Mouse (Mus musculus) lung, postnatal 4 days (tissue): ENCODE measurements around the gene Zfp316.
A peak's percentile ranks its signal among the peaks of the same experiment; 100 is the strongest.

Experiments
- DNase-seq, 2 experiments: peaks; one replicate each; pipeline ENCODE4 v3.0.0; 2021

Gene Zfp316

GRCm38 (mm10) chr5:143279247-143279646 is 9.4 kb upstream of the Zfp316 start:
- no peak for DNase-seq

DNA sequence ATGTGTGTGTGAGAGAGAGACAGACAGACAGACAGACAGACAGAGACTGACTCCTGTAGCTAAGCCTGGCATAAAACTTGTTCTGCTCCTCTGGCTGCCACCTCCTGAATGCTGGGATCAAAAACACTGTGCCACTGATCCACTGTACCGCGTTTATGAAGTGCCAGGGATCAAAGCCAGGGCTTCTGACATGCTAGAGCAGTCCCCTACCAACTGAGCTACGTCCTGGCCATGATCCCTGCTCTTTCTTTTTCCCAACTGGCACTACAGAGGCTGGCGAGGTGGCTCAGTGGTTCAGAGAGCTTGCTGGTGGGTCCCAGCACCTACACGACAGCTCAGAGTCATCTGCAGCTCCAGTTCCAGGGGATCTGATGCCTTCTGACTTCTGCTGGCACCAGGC is 5.9 kb upstream of the Zfp316 start:
- DNase-seq, result no peak

- DNase-seq, result no peak
Observed at GRCm38 (mm10) chr5:143272540-143273330, 2.9 kb upstream of the Zfp316 start.

- DNase-seq, result no peak
Observed at GRCm38 (mm10) chr5:143272108-143272507, 2.3 kb upstream of the Zfp316 start.

GRCm38 (mm10) chr5:143271642-143272041 is 1.8 kb upstream of the Zfp316 start:
- DNase-seq, result no peak

DNA sequence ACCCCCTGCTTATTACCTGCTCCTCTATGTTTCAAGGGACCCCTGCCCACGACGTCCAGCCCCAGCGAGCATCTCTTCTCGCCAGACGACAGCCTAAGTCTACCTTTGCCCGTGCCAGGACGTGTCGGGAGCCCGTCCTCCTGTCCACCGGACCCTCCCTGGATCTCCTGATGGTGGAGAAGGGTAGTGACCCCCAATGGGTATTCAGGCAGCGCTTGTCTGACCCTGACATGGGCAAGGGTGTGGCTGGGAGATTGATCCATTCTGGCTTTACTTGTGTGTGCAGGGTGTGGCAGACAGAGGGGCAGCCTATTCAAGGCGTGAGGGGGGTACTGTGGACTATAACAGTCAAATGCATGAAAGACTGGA is 313 bp upstream of the Zfp316 start:
- no peak for DNase-seq

GRCm38 (mm10) chr5:143268985-143269362 is 848 bp downstream of the Zfp316 start:
- no peak for DNase-seq

DNA sequence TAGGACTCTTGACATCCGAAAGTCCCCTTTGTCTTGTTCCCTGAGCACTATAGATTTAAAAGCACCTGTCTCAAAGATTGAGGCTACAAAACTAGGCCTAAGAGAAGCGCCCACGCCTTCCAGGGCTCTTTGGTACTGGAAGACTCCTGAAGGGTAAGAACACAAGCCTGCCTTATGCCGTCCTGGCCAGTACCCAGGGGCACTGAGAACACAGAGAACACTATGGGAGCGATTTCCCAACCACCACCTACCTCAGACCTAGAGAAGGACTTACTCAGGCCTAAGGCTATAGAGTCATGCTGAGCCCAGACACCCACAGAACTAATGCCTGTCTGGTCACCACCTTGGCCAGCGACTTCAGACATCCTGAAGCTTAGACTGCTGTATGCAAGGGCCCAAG is 3.0 kb downstream of the Zfp316 start:
- no peak for DNase-seq

- no peak for DNase-seq
Observed at GRCm38 (mm10) chr5:143265409-143265808, 4.4 kb downstream of the Zfp316 start.

GRCm38 (mm10) chr5:143264689-143265088 is 5.1 kb downstream of the Zfp316 start:
- no peak for DNase-seq

- DNase-seq, result no peak
Observed at GRCm38 (mm10) chr5:143261636-143262035, 8.2 kb downstream of the Zfp316 start.

DNA sequence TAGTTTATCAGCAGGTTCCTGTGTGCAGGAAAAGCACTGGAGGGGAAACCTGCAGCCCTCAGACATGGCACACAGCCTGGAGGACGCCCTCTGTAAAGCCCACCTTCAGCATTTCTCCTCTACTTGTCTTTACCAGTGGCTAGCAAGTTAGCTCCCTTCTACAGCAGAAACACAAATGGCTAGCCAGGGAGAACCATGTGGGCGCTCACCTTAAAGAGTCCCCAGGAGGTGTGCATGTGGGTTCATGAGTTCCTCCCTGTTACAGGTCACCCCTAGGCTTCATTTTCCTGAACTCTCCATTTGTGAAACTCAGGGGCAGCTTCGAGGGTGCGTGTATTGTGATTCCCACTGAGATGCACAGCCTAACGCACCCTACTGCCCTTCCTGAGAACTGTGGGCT is 14.0 kb downstream of the Zfp316 start:
- DNase-seq, result no peak

DNA sequence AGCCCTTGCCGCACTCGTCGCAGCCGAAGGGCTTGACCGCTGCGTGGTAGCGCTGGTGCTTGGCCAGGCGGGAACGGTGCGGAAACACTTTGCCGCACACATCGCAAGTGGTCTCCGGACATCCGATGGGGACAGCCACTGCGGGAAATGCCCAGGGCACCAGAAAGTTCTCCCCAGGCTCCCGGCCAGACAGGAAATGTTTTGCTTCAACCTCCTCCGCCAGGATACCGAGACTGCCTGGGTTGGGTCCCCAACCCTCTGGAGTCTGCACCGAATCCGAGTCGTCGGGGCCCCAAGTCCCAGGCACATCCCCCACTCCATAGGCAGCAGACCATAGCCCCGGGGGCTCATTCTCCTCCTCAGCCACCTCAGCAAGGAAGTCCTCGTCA is 14.7 kb downstream of the Zfp316 start:
- DNase-seq, result peak in 1 of 2 experiments; percentile 27

- DNase-seq, result peak in 1 of 2 experiments; percentile 27
Observed at GRCm38 (mm10) chr5:143254487-143255130, 15.2 kb downstream of the Zfp316 start.

DNA sequence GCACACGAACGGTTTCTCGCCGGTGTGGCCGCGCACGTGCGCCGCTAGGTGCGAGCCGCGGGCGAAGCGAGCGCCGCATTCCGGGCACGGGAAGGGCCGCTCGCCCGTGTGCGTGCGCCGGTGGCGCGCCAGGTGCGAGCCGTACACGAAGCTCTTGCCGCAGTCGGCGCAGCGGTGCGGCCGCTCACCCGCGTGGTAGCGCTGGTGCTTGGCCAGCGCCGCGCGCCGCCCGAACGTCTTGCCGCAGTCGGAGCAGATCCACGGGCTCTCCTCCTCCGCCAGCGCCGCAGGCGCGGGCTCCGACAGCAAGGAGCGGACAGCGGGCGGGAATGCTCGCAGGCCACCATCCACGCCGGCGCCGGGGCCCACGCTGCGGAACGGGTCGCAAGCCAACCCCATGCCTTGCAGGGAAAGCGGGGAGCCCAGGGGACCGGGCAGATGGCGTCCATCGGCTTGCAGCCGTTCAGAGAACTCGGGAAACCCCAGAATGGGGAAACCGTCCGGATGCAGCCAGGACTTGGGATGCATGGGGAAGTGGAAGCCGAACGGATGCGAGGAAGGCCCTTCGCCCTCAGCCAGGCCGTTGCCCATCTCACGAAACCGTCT is 15.8 kb downstream of the Zfp316 start:
- peak; percentile 13 to 28 for DNase-seq

GRCm38 (mm10) chr5:143253186-143253880 is 16.5 kb downstream of the Zfp316 start:
- peak; percentile 16 to 34 for DNase-seq

DNA sequence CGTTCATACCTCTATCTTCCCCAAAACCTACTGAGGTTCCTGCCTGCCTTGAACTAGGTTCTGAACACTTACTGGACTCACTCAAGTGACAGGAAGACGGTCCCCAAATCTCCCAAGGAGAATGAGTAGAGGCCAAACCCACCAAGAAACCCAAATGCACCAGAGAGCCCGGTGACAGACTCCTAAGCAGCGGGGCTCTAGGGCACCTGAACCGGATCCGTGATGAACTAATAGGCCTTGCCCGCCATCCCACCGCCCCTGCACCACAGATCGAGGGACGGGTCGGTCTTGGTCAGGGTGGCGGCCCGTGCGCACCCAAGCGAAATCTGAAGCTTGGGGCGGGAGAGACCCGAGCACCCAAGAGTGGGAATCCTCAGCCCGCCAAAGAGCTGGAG is 17.0 kb downstream of the Zfp316 start:
- no peak for DNase-seq

DNA sequence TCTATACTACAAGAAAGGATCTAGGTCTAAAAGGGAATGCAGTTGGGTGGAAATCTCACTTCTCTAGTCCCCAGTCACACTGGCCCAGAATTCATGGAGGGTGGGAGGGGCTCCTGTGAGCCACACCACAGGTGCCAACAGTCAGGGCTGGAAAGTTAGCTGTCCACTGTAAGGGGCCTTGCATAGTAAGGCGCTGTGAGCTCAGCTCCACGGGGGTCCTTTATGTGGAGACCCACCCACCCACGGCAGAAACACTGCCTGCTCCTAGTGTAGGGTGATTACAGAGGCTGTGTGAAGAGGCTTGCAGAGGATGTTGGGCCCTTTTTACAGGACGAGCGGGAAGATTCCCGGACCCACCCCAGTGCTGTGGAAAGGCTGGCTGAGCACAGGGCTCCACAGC is 17.8 kb downstream of the Zfp316 start:
- no peak for DNase-seq

- DNase-seq, result no peak
Observed at GRCm38 (mm10) chr5:143244926-143245325, 24.9 kb downstream of the Zfp316 start.

GRCm38 (mm10) chr5:143236036-143236435 is 33.8 kb downstream of the Zfp316 start:
- DNase-seq, result no peak

DNA sequence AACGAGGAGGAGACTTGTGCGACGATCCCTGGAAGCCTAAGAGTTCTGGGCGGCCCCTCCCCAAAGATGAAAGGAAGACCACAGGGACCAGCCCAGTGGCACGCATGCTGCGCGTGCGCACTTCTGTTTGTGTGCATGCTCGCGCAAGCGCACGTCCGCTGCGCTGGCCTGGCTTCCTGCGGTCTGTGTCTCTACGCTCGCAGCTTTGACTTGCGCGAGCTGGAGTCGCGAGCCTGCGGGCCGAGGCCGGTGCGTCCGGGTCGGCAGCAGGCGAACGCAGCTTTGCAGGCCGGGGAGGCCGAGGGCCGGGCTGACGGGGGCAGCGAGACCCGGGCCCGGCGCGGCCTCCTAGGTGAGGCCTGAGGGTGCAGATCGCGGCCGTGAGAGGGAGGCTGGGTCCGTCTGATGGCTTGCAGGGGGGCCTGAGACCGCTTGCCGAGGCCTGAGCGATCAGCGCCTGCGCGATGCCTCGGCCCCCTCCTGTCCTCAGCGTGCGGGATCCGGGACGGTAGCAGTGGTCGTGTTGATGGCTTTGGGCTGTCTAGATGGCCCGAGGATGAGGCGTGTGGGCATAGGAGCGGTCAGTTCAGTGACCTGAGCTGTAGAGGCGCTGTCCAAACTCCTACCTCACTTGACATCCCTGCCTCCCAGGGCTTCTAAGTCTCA is 34.7 kb downstream of the Zfp316 start, which contains the start of gene Zfp12:
Gene Zfp12, plus strand, starts transcription at position 136 of the 666 bp plus-strand sequence.
- peak; percentile 94 to 98 for DNase-seq

GRCm38 (mm10) chr5:143226790-143227189 is 43.0 kb downstream of the Zfp316 start, which contains the start of gene Spdye4a:
Spdye4a (minus strand) TSS chr5:143226890.
- no peak for DNase-seq

DNA sequence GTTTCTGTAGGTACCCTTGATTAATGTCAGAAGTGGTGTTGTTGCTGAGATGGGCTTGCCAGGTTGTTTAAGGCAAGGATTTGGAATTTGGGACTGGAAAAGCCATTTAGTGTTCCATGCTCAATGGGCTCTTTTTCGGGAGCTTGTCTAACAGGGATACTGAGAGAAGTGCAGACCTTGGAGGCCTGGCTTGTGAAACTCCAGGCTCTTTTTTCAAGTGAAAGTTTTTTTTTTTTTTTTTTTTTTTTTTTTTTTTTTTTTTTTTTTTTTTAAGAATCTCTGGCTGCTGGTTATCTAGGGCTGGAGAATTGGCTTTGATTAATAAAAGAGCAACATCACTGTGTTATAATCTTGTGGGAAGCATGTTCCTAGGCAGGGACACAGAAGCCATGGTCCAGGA is 47.5 kb downstream of the Zfp316 start:
- DNase-seq, result no peak
